Mouse (Mus musculus) cortical plate, adult 2 months (tissue): ENCODE results near the gene Gprin1. TPM values are rescaled to one million over a fixed set of nuclear protein-coding genes. Genes with fewer than 3 reads are reported as not detected.

Source experiments
- H3K27ac ChIP-seq: fragments of 200-500 bp; 2 replicates; pipeline ENCODE4 v1.5.1; 2012; ENCODE audit warnings: low read length, control low read depth, inconsistent platforms; ENCODE audit not compliant: insufficient read depth
- H3K4me1 ChIP-seq: fragments of 200-500 bp; 2 replicates; pipeline ENCODE4 v1.6.1; 2011; ENCODE audit warnings: low read length; ENCODE audit not compliant: control insufficient read depth, insufficient read depth
- H3K4me3 ChIP-seq: fragments of 200-500 bp; 2 replicates; pipeline ENCODE4 v1.5.1; 2011; ENCODE audit warnings: mild to moderate bottlenecking, low read length, control low read depth; ENCODE audit not compliant: insufficient read depth
- CTCF ChIP-seq: fragments of 200-500 bp; IDR thresholded peaks from 2 replicates; pipeline ENCODE4 v1.5.1; 2011; ENCODE audit warnings: mild to moderate bottlenecking, control low read depth, low read length; ENCODE audit not compliant: insufficient read depth; ENCODE audit errors: extremely low read depth
- POLR2A ChIP-seq: fragments of 200-500 bp; IDR thresholded peaks from 2 replicates; pipeline ENCODE4 v1.6.1; 2011; ENCODE audit warnings: mild to moderate bottlenecking, low read length, control low read depth; ENCODE audit not compliant: insufficient read depth; ENCODE audit errors: extremely low read depth
- polyA plus RNA-seq: library from polyadenylated mRNA; depleted of rRNA; stranded (reverse); fragments of >200 nt; gene quantifications from 2 replicates; pipeline ENCODE4 v1.2.3, GENCODE M21; 2012

Gprin1 gene
- polyA plus RNA-seq, 1 experiment: 57.2 TPM

DNA sequence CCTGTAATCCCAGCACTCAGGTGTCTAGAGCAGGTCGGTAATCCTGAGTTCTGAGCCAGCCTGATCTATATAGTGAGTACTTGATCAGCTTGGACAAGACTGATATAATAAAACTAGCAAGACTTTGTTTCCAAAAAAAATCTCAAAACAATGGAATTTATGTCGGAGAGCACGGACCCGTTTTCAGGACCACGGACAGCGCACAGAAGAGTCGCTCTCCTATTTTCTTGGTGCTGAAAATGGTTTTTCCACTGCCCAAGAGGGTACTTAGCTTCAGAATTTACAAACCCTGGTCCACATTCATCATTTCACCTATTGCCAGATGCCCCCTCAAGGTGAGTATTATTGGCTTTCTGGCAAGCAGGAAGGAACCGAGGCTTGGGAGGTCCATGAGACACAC lies 1.0 kb upstream of the Gprin1 start:
- Histone ChIP-seq H3K4me1 (peaks cover 31% of the 10 kb centered on the region), H3K4me3 (no peak overlapping the region), H3K27ac (no peak overlapping the region)
- TF ChIP-seq POLR2A (no peak), CTCF (no peak)

DNA sequence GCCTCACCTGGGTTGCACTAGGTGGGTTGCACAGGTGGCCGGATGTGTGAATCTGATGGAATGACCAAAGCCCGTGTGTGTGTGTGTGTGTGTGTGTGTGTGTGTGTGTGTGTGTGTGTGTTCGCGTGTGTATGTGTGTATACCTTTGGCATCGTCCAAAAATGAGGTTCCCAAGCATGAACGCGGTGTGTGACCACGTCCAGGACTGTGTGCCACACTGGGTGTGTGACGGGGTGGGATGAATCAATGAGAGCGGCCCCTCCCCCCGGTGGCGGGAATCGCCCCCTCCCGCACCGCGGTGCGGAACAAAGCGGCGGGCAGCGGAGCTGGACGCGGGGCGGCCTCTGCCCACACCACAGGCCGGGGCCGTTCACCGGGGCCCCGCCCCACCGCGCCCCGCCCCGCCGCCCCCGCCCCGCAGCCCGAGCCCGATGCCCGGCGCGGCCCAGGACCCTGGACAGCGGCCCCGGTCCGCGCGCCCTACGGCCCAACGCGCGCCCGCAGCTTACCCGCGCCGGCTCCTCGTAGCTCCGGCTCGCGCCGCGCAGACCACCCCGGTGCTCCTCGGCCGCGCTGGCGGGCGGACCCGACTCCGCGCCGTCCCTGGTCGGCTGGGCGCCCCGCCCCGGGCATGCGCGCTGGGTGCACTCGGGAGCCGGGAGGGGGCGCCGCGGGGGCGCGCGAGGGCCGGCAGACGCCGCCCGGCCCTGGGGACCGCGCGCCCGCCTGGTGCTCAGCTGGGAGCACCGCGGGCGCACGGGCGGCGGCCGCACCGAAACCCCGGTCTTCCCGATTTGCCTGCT lies 412 bp downstream of the Gprin1 start:
- Histone ChIP-seq H3K27ac (peak overlapping the region; percentile 72), H3K4me1 (peaks cover 33% of the 10 kb centered on the region)

DNA sequence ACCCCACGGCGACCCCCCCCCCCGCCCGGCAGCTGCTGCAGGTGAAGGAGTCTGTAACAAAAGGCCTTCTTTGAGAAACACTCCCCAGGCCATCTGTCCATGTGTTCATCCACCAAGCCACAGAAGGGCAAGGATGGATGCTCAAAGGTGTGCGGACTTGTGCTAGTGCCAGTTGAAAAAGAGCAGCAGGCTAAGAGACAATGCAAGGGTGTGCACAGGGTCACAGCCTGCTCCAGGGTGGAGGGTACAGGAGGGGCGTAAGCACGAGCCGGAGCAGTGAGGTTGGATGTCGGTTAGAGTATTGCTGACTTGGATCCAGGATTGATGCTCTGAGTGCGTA lies 983 bp downstream of the Gprin1 start:
- Histone ChIP-seq H3K4me3 (peak overlapping the region; percentile 89), H3K27ac (no peak overlapping the region), H3K4me1 (peaks cover 30% of the 10 kb centered on the region)
- TF ChIP-seq POLR2A (no peak), CTCF (no peak)

More for the DNA sequence above, 412 bp downstream of the Gprin1 start:
- H3K4me3 ChIP-seq: peak overlapping the region; percentile 89
- TF ChIP-seq POLR2A: no peak
- no peak for TF ChIP-seq CTCF

DNA sequence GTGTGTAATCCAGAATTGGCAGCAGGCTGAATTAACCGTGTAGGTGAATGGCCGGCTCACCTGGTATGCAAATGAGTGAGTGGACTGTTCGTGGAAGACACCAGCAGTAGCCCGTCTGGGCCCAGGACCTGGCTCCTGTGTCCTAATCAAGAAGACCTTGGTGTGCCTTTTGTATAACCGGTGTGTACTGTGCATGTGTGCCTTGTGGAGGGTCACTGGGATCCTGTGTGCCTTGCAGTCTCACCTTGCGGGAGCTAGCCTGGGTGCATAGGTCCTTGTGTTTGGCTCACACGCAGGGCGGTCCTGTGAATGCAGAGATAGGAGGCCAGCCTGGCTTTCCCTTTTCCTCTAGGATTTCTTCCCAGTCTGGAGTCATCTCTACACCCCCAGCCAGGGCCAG lies 1.5 kb downstream of the Gprin1 start:
- peak overlapping the region; percentile 89 for H3K4me3 ChIP-seq
- no peak overlapping the region for H3K27ac ChIP-seq
- H3K4me1 ChIP-seq: peaks cover 25% of the 10 kb centered on the region
- TF ChIP-seq CTCF (no peak), POLR2A (no peak)

DNA sequence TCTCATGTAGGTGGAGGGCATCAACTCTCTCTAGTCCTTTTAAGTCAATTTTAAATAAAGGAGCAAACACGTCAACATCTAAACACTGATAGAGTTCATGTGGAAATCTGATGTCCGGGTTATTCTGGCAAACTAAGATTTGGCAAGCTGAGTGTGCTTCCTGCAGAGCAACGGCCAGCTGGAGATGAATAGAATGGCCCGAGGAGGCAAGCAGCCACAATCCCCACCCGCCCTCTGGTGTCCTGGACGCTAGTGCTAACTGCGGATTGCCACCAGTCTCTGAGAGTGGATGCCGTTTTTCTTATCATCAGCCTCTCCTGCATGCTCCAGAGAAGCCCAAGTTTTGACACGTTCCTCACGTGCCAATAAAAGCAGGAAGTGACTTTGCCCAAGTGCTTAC lies 2.8 kb downstream of the Gprin1 start:
- no peak for TF ChIP-seq CTCF
- no peak for TF ChIP-seq POLR2A
- peak overlapping the region; percentile 89 for H3K4me3 ChIP-seq
- H3K4me1 ChIP-seq: peaks cover 21% of the 10 kb centered on the region
- H3K27ac ChIP-seq: no peak overlapping the region

DNA sequence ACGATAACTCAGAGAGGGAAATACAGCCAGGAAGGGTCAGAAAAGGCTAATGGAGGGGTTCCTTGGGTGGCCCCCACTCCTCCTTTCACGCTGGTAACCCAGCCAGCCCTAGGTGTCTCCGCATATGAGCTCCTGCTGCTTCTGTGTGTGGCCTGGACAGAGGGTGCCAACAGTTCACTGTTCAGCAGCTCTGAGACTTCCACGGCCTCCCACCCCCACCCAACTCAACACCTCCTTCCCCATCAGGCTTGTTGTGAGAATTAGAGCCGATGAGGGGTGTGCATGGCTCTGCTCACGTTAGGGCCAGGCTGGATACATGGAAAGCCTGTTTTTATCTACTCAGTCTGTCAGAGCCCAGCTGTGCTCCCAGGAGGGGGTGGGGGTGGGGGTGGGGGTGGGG lies 3.6 kb downstream of the Gprin1 start:
- Histone ChIP-seq H3K27ac (no peak overlapping the region), H3K4me3 (no peak overlapping the region; the same call in 1 of the 2 replicates), H3K4me1 (peaks cover 19% of the 10 kb centered on the region)
- TF ChIP-seq POLR2A (no peak), CTCF (no peak)

DNA sequence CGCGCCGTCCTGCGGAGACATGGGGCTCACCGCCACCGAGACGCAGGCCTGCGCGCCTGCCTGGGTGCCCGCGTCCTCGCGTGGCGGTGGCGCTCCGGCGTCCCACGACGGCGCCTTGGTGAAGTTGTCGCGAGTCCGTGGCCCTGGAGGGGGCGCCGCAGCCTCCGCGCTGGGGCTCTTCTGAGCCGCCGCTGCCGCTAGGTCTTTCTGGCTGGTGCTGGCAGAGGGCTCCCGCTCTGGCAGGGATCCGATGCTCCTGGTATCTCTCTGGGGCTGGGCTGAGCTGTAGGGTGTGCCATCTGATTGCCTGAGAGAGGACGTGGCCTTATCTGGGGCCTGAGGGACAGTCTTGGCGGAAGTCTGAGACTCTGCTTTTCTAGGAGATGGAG lies 11.5 kb downstream of the Gprin1 start:
- no peak for TF ChIP-seq CTCF
- no peak for TF ChIP-seq POLR2A
- Histone ChIP-seq H3K4me3 (no peak overlapping the region), H3K27ac (no peak overlapping the region), H3K4me1 (0 out of 2 replicates have a peak, but pooled peaks cover 3% of the 10 kb centered on the region)

DNA sequence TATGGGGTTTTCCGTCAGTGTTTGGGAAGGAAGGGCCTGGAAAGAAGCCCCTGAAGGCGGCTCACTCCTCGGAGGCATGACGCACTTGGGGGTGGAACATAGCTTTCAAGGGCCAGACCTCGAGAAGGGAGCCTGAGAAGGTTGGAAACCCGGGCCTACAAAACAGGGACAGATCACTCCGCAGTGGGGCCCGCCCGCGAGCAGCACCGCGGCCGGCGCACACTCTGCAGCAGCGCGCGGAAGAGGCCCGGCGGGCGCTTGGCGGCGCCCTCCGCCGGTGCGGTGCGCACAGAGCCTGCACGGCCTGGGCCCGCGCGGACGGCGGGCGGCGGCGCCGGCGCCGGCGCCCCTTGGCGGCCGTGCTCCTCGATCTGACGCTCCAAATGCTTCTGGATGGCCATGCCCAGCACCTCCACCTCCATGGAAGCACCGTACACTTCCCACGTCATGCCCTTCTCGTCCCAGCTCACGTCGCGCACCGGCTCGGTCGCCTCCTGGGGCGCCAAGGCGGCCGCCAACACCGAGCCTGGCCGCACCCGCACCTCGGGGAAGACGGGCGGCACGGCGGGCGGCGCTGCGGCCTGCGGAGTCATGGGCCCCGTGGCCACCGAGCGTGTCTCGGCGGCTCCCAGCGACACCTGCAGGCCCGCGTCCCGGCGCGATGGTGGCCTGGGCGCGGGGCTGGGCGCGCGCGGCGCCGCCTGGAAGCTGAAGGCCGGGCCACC lies 12.0 kb downstream of the Gprin1 start:
- 0 out of 2 replicates have a peak, but pooled peaks cover under 1% of the 10 kb centered on the region for H3K4me1 ChIP-seq
- no peak overlapping the region for H3K27ac ChIP-seq
- TF ChIP-seq POLR2A (no peak), CTCF (no peak)
- H3K4me3 ChIP-seq: no peak overlapping the region

DNA sequence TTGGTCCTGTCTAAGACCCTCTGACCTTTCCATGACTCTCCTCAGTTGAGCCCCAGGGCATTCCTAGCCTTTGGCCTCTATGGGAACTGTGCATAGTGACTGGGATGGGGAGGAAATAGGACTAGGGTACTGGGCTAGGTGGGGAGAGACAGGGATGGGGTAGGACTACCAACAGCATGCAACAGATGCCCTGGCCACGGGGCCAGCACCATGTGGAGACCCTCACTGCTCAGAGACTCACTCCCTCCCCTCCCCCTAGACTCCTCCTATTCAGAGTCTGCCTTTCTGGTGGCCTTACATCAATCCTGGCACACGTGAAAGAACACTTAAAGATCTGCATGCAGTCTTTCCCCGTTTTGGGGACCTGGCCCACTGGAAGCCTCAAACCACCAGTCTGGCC lies 12.7 kb downstream of the Gprin1 start:
- TF ChIP-seq POLR2A: no peak
- no peaks in the 10 kb centered on the region for H3K4me1 ChIP-seq
- no peak overlapping the region for H3K27ac ChIP-seq
- no peak overlapping the region for H3K4me3 ChIP-seq

DNA sequence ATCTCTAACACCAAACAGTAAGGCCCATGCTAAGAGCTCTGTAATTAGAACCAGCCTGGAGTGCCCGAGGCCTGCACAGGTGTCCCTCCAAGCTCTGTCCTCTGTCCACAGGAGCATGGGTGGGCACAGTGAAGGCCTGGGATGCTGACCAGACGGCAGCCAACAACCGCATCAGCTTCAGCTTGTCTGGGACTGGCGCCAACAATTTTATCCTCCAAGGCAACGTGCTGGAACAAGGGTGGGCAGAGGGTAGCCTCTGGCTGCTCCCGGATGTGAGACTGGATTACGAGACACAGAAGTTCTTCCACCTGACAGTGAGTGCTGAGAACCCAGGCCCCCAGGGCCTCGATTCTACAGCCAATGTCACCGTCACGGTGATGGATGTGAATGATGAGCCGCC lies 23.5 kb downstream of the Gprin1 start:
- TF ChIP-seq POLR2A: no peak
- TF ChIP-seq CTCF: no peak
- no peaks in the 10 kb centered on the region for H3K4me1 ChIP-seq
- H3K27ac ChIP-seq: no peak overlapping the region
- no peak overlapping the region for H3K4me3 ChIP-seq
